Mouse (Mus musculus) G1E (cell line): Measurements from ENCODE around the gene Slc29a1.

Experiments used
- CTCF ChIP-seq: IDR thresholded peaks from 2 replicates; pipeline ENCODE4 v1.5.1; 2012; ENCODE audit warnings: low read depth, low read length, inconsistent platforms, mixed read lengths
- GATA1 ChIP-seq: IDR thresholded peaks from 2 replicates; pipeline ENCODE4 v1.6.1; 2012; ENCODE audit warnings: borderline replicate concordance, low read length, inconsistent platforms, mixed read lengths

GRCm38 (mm10) chr17:45598891-45599290 is 515 bp downstream of the Slc29a1 start:
- no peak for TF ChIP-seq CTCF
- no peak for TF ChIP-seq GATA1
